Mouse (Mus musculus): Measurements from ENCODE around the gene Cldnd2. TPM values are rescaled to one million over a fixed set of nuclear protein-coding genes. Genes with fewer than 3 reads are reported as not detected.

The Cldnd2 gene
- polyA plus RNA-seq, 1 experiment from 2014 or later = 0.21 TPM

DNA sequence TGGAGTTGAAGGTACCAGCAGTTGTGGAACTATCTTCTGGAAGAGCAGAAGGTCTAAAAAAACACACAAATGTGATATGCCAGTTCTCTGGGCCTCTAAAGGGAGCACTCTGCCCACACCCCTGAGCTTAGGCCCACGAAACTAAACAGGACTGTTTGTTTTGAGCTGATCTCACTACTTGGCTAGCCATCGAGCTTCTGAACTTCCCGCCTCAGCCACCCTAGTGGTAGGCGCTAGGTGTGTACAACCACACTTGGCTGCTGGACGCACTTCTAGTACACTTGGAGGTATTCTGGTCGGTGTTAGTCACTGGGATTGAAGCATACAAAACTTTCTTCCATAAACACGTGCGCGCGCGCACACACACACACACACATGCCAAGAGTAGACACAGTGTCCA, 11.1 kb downstream of the Cldnd2 start:
- H3K9me3 ChIP-seq (ENCODE audit: low read length) = no peaks in the 10 kb centered on the region
- H3K9ac ChIP-seq (replicated peaks; ENCODE audit: low read depth) = no peak overlapping the region
- no peak overlapping the region for H3K27ac ChIP-seq (ENCODE audit: low read length)
- H3K4me2 ChIP-seq (replicated peaks; ENCODE audit: low read depth, low read length) = no peak overlapping the region
- TF ChIP-seq EP300 (IDR thresholded peaks at IDR 0.05) (no peak), CTCF (IDR thresholded peaks at IDR 0.05) (peak; percentile 7; the same call in 1 of the 2 replicates)
- H3K36me3 ChIP-seq (ENCODE audit: insufficient read depth, low read length) = no peaks in the 10 kb centered on the region
- H3K4me1 ChIP-seq (ENCODE audit: insufficient read depth, low read depth, low read length) = no peaks in the 10 kb centered on the region
- no peaks in the 10 kb centered on the region for H3K27me3 ChIP-seq (replicated peaks; ENCODE audit: insufficient read depth, low read length)
- DNase-seq (ENCODE audit: low spot score) (no peak), ATAC-seq (no peak)
- WGBS = 86% methylated on average over 11 of the region's 11 CpGs
- no peak overlapping the region for H3K4me3 ChIP-seq (ENCODE audit: low read depth, low read length)

GRCm38 (mm10) chr7:43452609-43453008, 12.0 kb downstream of the Cldnd2 start:
- DNase-seq (ENCODE audit: low spot score) (no peak), ATAC-seq (no peak)
- no peaks in the 10 kb centered on the region for H3K27me3 ChIP-seq (replicated peaks; ENCODE audit: insufficient read depth, low read length)
- TF ChIP-seq EP300 (IDR thresholded peaks at IDR 0.05) (no peak), CTCF (IDR thresholded peaks at IDR 0.05) (peak; percentile 52)
- no peak overlapping the region for H3K9ac ChIP-seq (replicated peaks; ENCODE audit: low read depth)
- 52% methylated on average over 4 of the region's 4 CpGs for WGBS
- no peaks in the 10 kb centered on the region for H3K4me1 ChIP-seq (ENCODE audit: insufficient read depth, low read depth, low read length)
- H3K9me3 ChIP-seq (ENCODE audit: low read length) = no peaks in the 10 kb centered on the region
- no peak overlapping the region for H3K27ac ChIP-seq (ENCODE audit: low read length)
- no peaks in the 10 kb centered on the region for H3K36me3 ChIP-seq (ENCODE audit: insufficient read depth, low read length)
- no peak overlapping the region for H3K4me3 ChIP-seq (ENCODE audit: low read depth, low read length)
- no peak overlapping the region for H3K4me2 ChIP-seq (replicated peaks; ENCODE audit: low read depth, low read length)

DNA sequence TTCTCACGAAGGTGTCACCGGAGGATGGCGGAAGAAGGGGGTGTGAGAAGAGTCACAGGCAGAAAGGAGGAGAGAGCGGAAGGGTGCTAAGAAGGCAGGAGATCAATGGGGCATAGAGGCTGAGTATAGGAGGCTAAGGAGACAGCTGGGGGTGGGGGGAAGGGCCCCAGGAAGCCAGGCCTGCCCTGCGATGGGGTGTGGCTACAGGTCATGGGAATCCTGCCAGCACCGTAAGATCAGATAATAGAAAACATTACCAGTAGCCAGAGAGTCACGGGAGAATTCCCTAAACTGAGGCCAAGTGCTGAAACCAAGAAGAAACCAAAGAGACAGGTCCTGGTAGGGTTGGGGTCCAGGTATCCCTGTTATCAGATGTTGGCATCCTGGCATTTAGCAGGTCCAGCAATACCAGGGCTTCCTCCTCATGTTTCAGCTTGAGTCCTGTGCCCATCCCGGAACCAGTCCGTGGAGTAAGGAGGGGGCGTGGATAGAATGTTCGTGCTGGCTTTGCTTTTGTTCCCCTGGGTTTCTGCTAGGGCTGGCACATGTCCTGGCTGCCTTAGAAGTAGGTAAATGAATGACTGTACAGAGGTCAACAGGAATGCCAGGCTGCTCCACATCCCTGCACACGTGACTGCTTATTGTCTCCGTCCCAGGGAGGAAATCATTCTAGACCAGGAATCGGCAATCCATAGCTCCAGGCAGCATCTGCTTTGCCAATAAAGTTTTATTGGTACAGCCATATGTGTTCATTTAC, 13.2 kb downstream of the Cldnd2 start:
- Histone ChIP-seq H3K4me3 (ENCODE audit: low read depth, low read length) (no peak overlapping the region), H3K27ac (ENCODE audit: low read length) (no peak overlapping the region; the same call in 1 of the 2 replicates), H3K36me3 (ENCODE audit: insufficient read depth, low read length) (no peaks in the 10 kb centered on the region), H3K27me3 (replicated peaks; ENCODE audit: insufficient read depth, low read length) (no peaks in the 10 kb centered on the region), H3K9ac (replicated peaks; ENCODE audit: low read depth) (no peak overlapping the region), H3K4me1 (ENCODE audit: insufficient read depth, low read depth, low read length) (no peaks in the 10 kb centered on the region), H3K9me3 (ENCODE audit: low read length) (no peaks in the 10 kb centered on the region), H3K4me2 (replicated peaks; ENCODE audit: low read depth, low read length) (no peak overlapping the region)
- TF ChIP-seq CTCF (IDR thresholded peaks at IDR 0.05) (no peak), EP300 (IDR thresholded peaks at IDR 0.05) (no peak)
- no peak for DNase-seq (ENCODE audit: low spot score)
- 0 out of 2 replicates have a peak, but pooled peaks have one; percentile 15 for ATAC-seq
- 73% methylated on average over 14 of the region's 14 CpGs for WGBS

- no peaks in the 10 kb centered on the region for H3K9me3 ChIP-seq (ENCODE audit: low read length)
- 73% methylated on average over 6 of the region's 6 CpGs for WGBS
- H3K27ac ChIP-seq (ENCODE audit: low read length) = no peak overlapping the region
- peak; percentile 26 for DNase-seq (ENCODE audit: low spot score)
- no peak overlapping the region for H3K9ac ChIP-seq (replicated peaks; ENCODE audit: low read depth)
- H3K27me3 ChIP-seq (replicated peaks; ENCODE audit: insufficient read depth, low read length) = no peaks in the 10 kb centered on the region
- no peaks in the 10 kb centered on the region for H3K36me3 ChIP-seq (ENCODE audit: insufficient read depth, low read length)
- no peak overlapping the region for H3K4me2 ChIP-seq (replicated peaks; ENCODE audit: low read depth, low read length)
- TF ChIP-seq EP300 (IDR thresholded peaks at IDR 0.05) = no peak
- no peak for TF ChIP-seq CTCF (IDR thresholded peaks at IDR 0.05)
- no peak overlapping the region for H3K4me3 ChIP-seq (ENCODE audit: low read depth, low read length)
- no peaks in the 10 kb centered on the region for H3K4me1 ChIP-seq (ENCODE audit: insufficient read depth, low read depth, low read length)
- ATAC-seq = no peak
Measured at GRCm38 (mm10) chr7:43454371-43454770, 13.8 kb downstream of the Cldnd2 start.

DNA sequence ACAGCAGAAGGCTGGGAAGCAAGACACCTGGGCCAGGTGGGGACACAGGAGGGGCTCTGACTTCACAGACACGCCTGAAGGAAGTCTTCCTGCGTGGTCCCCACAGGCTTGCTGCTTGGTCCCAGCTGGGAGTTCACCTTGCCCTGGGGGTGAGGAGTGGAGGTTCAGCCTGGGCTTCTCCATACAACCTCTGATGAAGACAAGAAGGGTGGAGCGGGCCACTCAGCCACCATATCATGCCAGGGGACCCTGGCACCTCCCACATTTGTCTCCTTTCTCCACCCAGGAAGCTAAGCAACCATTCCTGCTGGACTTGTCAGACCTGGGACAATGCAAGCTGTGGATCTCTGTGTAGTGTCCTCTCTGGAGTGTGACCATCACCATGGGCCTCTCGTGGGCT, 22.3 kb downstream of the Cldnd2 start, which contains the start of gene Vsig10l:
Gene Vsig10l (plus strand): TSS at position 301 of the 400 bp plus-strand sequence.
- no peak within 1 kb of the TSS for H3K4me2 ChIP-seq (replicated peaks; ENCODE audit: low read depth, low read length)
- H3K4me3 ChIP-seq (ENCODE audit: low read depth, low read length) = no peak within 1 kb of the TSS
- no peak for TF ChIP-seq EP300 (IDR thresholded peaks at IDR 0.05)
- TF ChIP-seq CTCF (IDR thresholded peaks at IDR 0.05) = no peak
- H3K36me3 ChIP-seq (ENCODE audit: insufficient read depth, low read length) = no peaks in the 10 kb centered on the region
- H3K27me3 ChIP-seq (replicated peaks; ENCODE audit: insufficient read depth, low read length) = 0 out of 2 replicates have a peak, but pooled peaks cover 4% of the 10 kb centered on the region
- no peaks in the 10 kb centered on the region for H3K9me3 ChIP-seq (ENCODE audit: low read length)
- peaks cover 7% of the 10 kb centered on the region; the same call in 1 of the 2 replicates for H3K4me1 ChIP-seq (ENCODE audit: insufficient read depth, low read depth, low read length)
- DNase-seq (ENCODE audit: low spot score) (no peak), ATAC-seq (no peak)
- no peak within 1 kb of the TSS for H3K27ac ChIP-seq (ENCODE audit: low read length)
- no peak within 1 kb of the TSS for H3K9ac ChIP-seq (replicated peaks; ENCODE audit: low read depth)
- WGBS = 67% methylated on average over 4 of the region's 4 CpGs

DNA sequence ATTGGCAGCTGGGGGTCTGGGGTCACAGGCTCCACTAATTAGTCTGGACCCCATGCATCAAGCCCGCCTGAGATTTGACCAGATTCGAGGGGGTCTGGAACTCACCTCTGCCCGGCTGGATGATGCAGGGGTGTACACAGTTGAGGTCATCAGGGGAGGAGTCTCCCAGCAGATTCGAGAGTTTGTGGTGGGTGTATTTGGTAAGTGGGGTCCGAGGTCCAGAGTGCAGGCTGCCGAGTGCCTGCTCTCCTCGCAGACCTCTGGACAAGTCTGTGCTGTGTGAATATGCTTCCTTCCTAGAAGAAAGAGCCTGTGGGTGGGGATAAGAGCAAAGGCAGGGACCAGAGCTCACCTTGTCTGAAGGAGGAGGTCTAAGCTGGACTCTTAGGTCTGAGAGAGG, 23.4 kb downstream of the Cldnd2 start:
- Histone ChIP-seq H3K36me3 (ENCODE audit: insufficient read depth, low read length) (no peaks in the 10 kb centered on the region), H3K4me3 (ENCODE audit: low read depth, low read length) (no peak overlapping the region), H3K9ac (replicated peaks; ENCODE audit: low read depth) (no peak overlapping the region), H3K9me3 (ENCODE audit: low read length) (no peaks in the 10 kb centered on the region), H3K4me2 (replicated peaks; ENCODE audit: low read depth, low read length) (no peak overlapping the region), H3K27me3 (replicated peaks; ENCODE audit: insufficient read depth, low read length) (0 out of 2 replicates have a peak, but pooled peaks cover 4% of the 10 kb centered on the region), H3K27ac (ENCODE audit: low read length) (no peak overlapping the region), H3K4me1 (ENCODE audit: insufficient read depth, low read depth, low read length) (peaks cover 7% of the 10 kb centered on the region; the same call in 1 of the 2 replicates)
- WGBS = 73% methylated on average over 7 of the region's 7 CpGs
- TF ChIP-seq EP300 (IDR thresholded peaks at IDR 0.05) (no peak), CTCF (IDR thresholded peaks at IDR 0.05) (no peak)
- DNase-seq (ENCODE audit: low spot score) (no peak), ATAC-seq (no peak)
